Mouse (Mus musculus) ZHBTc4 (cell line): ENCODE data around the gene Lsm7.

Source experiments
- DNase-seq: peaks from one replicate; pipeline ENCODE4 v3.0.0-alpha.2; 2011; ENCODE audit warnings: low read depth, low spot score

Lsm7 gene

GRCm38 (mm10) chr10:80854913-80855748, at the start of gene Lsm7, which contains the start of gene Sppl2b:
Gene Lsm7, minus strand, starts transcription at chr10:80855209.
Gene Sppl2b, plus strand, starts transcription at chr10:80855275.
- DNase-seq: peak; percentile 97

GRCm38 (mm10) chr10:80904709-80905108, 49.7 kb upstream of the Lsm7 start:
- no peak for DNase-seq

DNA sequence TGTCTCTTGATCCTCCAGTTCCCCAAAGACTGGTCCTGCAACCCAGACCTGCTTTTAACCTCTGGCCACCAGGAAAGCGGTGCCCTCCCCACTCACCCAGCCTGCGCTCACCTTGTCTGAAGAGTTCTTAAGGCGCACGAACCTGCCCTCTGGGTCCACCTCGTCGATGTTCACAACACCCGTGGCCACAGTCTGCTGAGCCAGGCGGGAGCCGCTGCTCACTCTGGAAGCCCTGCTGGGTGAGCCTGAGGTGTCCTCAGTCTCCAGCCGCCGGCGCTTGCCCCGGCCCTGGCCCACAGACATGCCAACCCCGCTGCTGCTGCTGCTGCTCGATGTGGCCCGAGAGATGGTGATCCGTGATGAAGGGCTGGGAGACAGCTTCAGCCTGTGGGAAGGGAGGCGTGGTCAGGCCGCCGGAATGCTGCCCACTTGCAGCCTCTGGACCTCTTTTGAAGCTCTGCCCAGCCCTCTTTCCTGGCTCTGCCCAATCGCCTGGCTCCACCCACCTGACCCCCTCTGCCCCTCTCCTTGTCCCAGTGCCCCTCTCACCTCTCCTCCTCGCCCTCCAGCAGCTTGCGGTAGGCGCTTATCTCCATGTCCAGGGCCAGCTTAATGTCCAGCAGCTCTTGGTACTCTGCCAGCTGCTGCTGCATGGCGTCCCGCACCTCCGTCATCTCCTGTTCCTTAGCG, 49.1 kb upstream of the Lsm7 start:
- DNase-seq: no peak

GRCm38 (mm10) chr10:80903282-80903681, 48.3 kb upstream of the Lsm7 start:
- DNase-seq: no peak

- no peak for DNase-seq
These were observed 47.4 kb upstream of the Lsm7 start for GRCm38 (mm10) chr10:80902273-80902940.

GRCm38 (mm10) chr10:80901409-80902272, 46.6 kb upstream of the Lsm7 start:
- no peak for DNase-seq

GRCm38 (mm10) chr10:80900318-80901247, 45.6 kb upstream of the Lsm7 start, which contains the start of gene Timm13:
Gene Timm13, minus strand, starts transcription at chr10:80900969.
- DNase-seq: peak; percentile 100

DNA sequence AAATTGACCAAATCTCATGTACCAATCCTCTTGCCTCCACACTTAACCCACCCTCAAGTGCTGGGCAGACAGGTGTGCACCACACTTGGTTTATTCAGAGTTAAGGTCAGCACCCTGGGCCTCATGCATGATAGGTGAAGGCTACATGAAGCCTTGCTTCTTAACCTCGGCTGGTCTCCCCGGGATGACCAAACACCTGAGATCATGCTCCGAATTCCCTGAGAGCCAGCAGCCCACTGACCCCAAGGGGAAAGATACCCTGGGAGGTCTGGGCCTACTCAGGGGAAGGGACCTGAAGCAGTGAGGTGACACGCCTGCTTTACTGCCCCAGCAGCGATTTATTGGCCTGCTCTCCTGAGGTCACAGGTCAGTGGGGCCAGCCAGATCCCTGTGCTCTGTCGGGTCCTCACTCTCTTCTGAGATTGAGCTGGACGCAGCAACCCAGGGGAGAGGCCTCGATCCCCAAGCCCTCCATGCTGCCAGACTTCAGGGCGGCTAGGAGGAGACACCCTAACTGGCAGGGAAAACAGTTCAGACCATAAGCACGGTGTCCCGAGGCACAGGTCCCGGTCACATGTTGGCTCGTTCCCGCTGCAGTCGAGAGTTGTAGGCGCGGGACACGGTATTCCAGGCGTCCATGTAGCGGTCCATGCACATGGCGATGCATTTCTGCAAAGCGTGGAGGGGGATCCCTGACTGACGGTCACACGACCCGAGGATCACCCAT, 44.7 kb upstream of the Lsm7 start:
- DNase-seq: no peak

- DNase-seq: no peak
These were observed 44.1 kb upstream of the Lsm7 start for GRCm38 (mm10) chr10:80899074-80899473.

DNA sequence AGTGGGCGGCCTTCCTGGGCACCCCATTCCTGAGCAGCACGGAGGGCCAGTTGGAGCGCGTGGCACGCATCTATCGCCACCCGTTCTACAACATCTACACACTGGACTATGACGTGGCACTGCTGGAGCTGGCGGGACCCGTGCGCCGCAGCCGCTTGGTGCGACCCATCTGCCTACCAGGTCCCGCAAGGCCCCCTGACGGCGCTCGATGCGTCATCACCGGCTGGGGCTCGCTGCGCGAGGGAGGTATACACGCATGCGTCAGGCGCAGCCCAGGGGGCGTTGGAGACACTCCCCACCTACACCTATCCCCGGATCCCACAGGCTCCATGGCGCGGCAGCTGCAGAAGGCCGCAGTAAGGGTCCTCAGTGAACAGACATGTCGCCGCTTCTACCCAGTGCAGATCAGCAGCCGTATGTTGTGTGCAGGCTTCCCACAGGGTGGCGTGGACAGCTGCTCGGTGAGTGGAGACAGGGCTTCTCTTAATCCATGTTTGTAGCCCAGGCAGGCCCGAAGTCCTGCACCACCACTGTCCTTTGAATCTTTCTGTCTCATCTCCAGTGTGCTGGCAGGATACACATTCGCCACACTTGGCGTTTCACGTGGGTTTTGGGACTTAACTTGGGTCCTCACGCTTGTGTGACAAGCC, 43.0 kb upstream of the Lsm7 start:
- peak; percentile 85 for DNase-seq

- DNase-seq: no peak
These were observed 41.8 kb upstream of the Lsm7 start for GRCm38 (mm10) chr10:80896581-80897485.

DNA sequence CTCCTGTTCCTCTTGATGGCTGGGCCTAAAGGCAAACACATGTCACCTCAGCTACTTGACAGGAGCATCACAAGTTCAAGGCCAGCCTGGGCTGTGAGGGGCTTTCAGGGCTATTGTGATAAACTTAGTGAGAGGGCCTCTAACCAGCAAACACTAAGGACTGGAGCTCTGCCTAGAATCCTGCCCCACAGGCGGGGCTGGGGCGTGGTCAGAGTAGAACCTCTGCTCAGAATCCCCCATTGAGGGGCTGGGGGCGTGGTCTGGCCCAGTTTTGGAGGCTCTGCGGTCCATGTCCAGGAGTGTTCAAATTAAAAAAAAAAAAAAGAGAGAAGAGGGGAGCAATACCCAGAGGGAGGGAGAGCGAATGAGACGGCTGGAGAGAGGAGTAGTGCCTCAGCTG, 40.7 kb upstream of the Lsm7 start:
- DNase-seq: peak; percentile 37

GRCm38 (mm10) chr10:80895100-80895499, 40.1 kb upstream of the Lsm7 start:
- no peak for DNase-seq

GRCm38 (mm10) chr10:80887181-80887580, 32.2 kb upstream of the Lsm7 start:
- no peak for DNase-seq

DNA sequence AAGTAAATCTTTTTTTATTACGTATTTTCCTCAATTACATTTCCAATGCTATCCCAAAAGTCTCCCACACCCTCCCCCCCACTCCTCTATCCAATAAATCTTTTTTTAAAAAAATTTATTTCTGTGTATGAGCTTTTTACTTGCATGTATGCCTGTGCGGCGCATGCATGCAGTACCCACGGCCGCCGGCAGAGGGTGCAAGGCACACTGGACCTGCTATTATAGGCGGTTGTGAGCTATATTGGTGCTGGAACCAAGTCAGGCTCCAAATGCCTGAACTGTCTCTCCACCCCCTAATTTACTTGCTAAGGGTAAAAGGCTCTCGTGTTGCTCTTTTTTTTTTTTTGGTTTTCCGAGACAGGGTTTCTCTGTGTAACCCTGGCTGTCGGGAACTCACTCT, 26.3 kb upstream of the Lsm7 start:
- peak; percentile 90 for DNase-seq

- peak; percentile 50 for DNase-seq
These were observed 25.9 kb upstream of the Lsm7 start for GRCm38 (mm10) chr10:80880901-80881300.

DNA sequence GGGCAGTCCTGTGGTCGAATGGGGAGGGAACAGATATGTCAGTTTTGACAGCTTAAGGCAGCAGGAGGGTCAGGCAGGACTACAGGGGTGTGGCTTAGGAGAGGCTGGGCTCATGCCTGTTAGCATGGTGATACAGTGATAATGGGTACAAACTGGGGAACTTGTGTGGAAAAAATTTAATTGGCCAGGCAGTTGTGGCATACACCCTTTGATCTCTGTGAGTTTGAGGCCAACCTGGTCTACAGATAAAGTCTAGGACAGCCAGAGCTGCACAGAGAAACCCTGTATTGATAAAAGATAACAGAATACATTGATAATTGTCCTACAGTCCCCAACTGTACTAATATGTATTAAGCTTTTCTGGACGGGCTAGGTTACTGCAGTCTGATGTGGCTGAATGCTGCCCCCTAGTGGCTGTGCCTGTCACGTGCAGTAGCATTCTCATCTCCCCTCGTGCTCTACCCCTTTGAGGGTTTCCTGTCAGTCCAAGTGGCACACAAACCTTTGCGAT, 25.2 kb upstream of the Lsm7 start:
- peak; percentile 89 for DNase-seq

- DNase-seq: peak; percentile 61
These were observed 21.6 kb upstream of the Lsm7 start for GRCm38 (mm10) chr10:80876594-80876993.
